Mouse (Mus musculus): ENCODE data around the gene Psmc2. TPM values are rescaled to one million over a fixed set of nuclear protein-coding genes. Genes with fewer than 3 reads are reported as not detected.

Psmc2 gene
- polyA plus RNA-seq, 1 experiment from 2014 or later, result 95.5 TPM

DNA sequence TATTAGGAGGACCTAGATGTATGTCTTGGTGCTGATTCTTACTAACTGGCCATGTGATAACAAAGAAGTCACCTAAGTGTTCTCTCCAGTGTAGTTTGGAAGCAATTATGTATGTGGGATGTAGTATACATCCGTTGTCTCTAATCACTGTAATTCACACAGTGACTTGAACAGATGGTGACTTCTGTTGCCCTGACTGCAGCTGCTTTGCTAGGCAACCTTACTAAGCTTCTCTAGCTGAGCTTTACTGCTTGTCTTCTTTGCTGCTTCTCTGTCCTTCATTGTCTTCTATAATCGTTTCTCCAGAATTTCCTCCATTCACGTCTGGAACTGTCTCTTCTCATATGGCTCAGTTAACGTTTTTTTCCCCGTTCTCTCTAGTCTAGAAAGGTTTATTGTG is 4.0 kb downstream of the Psmc2 start:
- H3K4me2 ChIP-seq (ENCODE audit: low read depth, low read length), result no peak overlapping the region
- H3K9me3 ChIP-seq (replicated peaks; ENCODE audit: control insufficient read depth, low read length), result no peaks in the 10 kb centered on the region
- H3K27ac ChIP-seq (ENCODE audit: low read length), result no peak overlapping the region
- peaks cover 14% of the 10 kb centered on the region for H3K4me1 ChIP-seq (ENCODE audit: control insufficient read depth, low read depth, low read length)
- H3K27me3 ChIP-seq (ENCODE audit: control insufficient read depth, insufficient read depth, low read depth, low read length), result no peaks in the 10 kb centered on the region
- H3K9ac ChIP-seq (ENCODE audit: low read depth, low read length), result no peak overlapping the region
- H3K36me3 ChIP-seq (ENCODE audit: control insufficient read depth, insufficient read depth), result peaks cover 2% of the 10 kb centered on the region
- no peak for ATAC-seq (ENCODE audit: low read depth)
- H3K4me3 ChIP-seq (ENCODE audit: low read depth, low read length), result no peak overlapping the region
- WGBS (ENCODE audit: insufficient replicate concordance), result 60% methylated on average over 5 of the region's 5 CpGs

DNA sequence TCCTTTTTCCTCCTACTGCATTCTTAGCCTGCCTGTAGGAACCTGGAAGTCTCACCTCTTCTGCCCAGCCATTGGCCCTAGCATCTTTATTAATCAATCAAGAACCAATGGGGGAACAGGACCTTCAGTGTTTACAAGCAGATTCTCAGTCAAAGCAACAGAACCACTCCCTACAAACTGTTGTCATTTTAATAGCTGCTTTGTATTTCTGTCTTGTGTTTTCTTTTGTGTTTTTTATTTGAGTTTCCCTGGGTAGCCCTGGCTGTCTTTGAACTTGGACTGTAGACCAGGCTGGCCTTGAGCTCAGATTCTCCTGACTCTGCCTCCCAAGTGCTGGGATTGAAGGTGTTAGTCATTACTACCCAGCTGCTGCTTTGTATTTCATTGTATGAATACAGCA is 7.1 kb downstream of the Psmc2 start:
- Histone ChIP-seq H3K4me2 (ENCODE audit: low read depth, low read length) (no peak overlapping the region), H3K4me3 (ENCODE audit: low read depth, low read length) (no peak overlapping the region), H3K27ac (ENCODE audit: low read length) (no peak overlapping the region), H3K4me1 (ENCODE audit: control insufficient read depth, low read depth, low read length) (peaks cover 9% of the 10 kb centered on the region), H3K9ac (ENCODE audit: low read depth, low read length) (no peak overlapping the region), H3K27me3 (ENCODE audit: control insufficient read depth, insufficient read depth, low read depth, low read length) (no peaks in the 10 kb centered on the region), H3K9me3 (replicated peaks; ENCODE audit: control insufficient read depth, low read length) (no peaks in the 10 kb centered on the region), H3K36me3 (ENCODE audit: control insufficient read depth, insufficient read depth) (peaks cover 19% of the 10 kb centered on the region)
- ATAC-seq (ENCODE audit: low read depth), result no peak

DNA sequence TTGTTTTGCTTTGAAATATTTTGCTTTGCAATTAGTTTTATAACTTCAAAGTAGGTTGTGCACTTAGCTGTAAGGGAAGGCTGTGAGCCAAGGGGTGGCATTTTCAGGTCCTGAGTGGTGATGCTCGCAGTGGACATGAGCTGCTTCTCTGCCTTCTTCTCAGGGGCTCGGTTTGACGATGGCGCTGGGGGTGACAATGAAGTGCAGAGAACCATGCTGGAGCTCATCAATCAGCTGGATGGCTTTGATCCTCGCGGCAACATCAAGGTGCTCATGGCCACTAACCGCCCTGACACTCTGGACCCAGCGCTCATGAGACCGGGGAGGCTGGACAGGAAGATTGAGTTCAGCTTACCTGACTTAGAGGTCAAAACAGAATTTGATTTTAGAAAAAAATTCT is 17.8 kb downstream of the Psmc2 start:
- Histone ChIP-seq H3K9ac (ENCODE audit: low read depth, low read length) (no peak overlapping the region), H3K27me3 (ENCODE audit: control insufficient read depth, insufficient read depth, low read depth, low read length) (no peaks in the 10 kb centered on the region), H3K4me1 (ENCODE audit: control insufficient read depth, low read depth, low read length) (no peaks in the 10 kb centered on the region), H3K36me3 (ENCODE audit: control insufficient read depth, insufficient read depth) (peaks cover 36% of the 10 kb centered on the region), H3K4me3 (ENCODE audit: low read depth, low read length) (no peak overlapping the region), H3K9me3 (replicated peaks; ENCODE audit: control insufficient read depth, low read length) (no peaks in the 10 kb centered on the region), H3K27ac (ENCODE audit: low read length) (no peak overlapping the region), H3K4me2 (ENCODE audit: low read depth, low read length) (no peak overlapping the region)
- ATAC-seq (ENCODE audit: low read depth), result no peak
- WGBS (ENCODE audit: insufficient replicate concordance), result 89% methylated on average over 9 of the region's 9 CpGs

DNA sequence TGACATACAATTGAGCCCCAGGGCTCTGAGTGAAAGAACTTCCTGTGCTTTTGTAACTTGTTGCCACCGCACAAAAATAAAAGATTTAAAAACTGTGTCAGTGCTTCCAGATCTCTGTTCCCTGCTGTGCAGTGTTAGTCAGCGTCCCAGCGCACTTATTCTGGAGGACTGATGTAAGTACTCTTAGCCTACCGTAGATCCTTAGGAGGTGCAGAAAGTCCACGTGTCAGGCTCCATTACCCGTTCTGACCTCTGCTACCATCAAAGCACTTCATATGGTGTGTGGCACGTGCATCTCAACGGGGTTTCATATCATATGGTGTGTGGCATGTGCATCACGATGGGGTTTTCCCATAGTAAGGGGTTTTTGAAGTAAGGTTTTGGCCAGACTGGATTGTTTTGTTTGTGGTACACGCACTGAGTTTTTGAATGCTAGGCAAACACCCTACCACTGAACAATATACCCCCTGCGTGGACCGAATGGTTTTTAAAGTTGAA is 18.7 kb downstream of the Psmc2 start:
- Histone ChIP-seq H3K4me3 (ENCODE audit: low read depth, low read length) (no peak overlapping the region), H3K4me2 (ENCODE audit: low read depth, low read length) (no peak overlapping the region), H3K36me3 (ENCODE audit: control insufficient read depth, insufficient read depth) (peaks cover 36% of the 10 kb centered on the region), H3K27ac (ENCODE audit: low read length) (no peak overlapping the region), H3K9me3 (replicated peaks; ENCODE audit: control insufficient read depth, low read length) (no peaks in the 10 kb centered on the region), H3K27me3 (ENCODE audit: control insufficient read depth, insufficient read depth, low read depth, low read length) (no peaks in the 10 kb centered on the region), H3K9ac (ENCODE audit: low read depth, low read length) (no peak overlapping the region), H3K4me1 (ENCODE audit: control insufficient read depth, low read depth, low read length) (no peaks in the 10 kb centered on the region)
- ATAC-seq (ENCODE audit: low read depth), result no peak
- 91% methylated on average over 12 of the region's 12 CpGs for WGBS (ENCODE audit: insufficient replicate concordance)

DNA sequence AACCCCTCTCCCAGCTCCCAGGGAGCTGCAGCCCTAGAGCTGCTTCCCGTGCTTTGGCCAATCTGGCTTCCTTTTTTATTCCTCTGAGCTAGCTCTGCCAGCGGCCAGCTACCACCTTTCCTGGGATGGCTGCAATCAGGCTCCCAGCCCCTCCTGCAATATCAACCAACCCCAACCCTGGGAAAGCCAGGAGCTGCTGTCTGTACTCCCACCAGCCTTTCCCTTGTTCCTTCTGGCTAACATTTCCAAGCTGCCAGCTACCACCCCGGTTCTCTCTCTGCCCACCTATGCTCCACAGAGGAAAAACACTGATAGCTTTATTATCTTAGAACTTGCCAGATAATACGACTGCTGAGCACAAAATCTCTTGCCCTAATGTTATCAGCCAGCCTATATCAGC is 19.8 kb downstream of the Psmc2 start:
- no peaks in the 10 kb centered on the region for H3K27me3 ChIP-seq (ENCODE audit: control insufficient read depth, insufficient read depth, low read depth, low read length)
- no peak overlapping the region for H3K9ac ChIP-seq (ENCODE audit: low read depth, low read length)
- no peaks in the 10 kb centered on the region for H3K9me3 ChIP-seq (replicated peaks; ENCODE audit: control insufficient read depth, low read length)
- H3K4me3 ChIP-seq (ENCODE audit: low read depth, low read length), result no peak overlapping the region
- no peaks in the 10 kb centered on the region for H3K4me1 ChIP-seq (ENCODE audit: control insufficient read depth, low read depth, low read length)
- no peak overlapping the region for H3K27ac ChIP-seq (ENCODE audit: low read length)
- peaks cover 27% of the 10 kb centered on the region for H3K36me3 ChIP-seq (ENCODE audit: control insufficient read depth, insufficient read depth)
- WGBS (ENCODE audit: insufficient replicate concordance), result 66% methylated on average over 4 of the region's 4 CpGs
- no peak for ATAC-seq (ENCODE audit: low read depth)
- no peak overlapping the region for H3K4me2 ChIP-seq (ENCODE audit: low read depth, low read length)

DNA sequence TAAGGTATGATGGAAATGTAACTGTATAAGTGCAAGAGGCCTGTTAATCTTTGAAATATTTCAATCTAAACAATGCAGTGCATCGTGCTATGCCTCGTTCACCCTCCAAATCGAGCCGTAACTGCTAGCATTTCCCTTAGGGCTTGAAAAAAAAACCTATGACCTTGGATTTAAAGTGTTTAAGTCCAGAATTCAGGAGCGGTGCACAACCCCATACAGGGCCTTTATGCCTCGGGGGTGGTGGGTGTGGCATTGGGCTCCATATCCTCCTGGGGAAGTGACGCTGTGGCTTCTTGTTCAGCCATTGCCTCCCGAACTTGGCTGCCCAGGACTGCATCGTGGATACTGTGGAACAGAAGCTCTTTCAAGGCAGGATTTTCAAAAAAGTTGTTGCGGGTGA is 25.8 kb downstream of the Psmc2 start:
- Histone ChIP-seq H3K36me3 (ENCODE audit: control insufficient read depth, insufficient read depth) (no peaks in the 10 kb centered on the region), H3K27me3 (ENCODE audit: control insufficient read depth, insufficient read depth, low read depth, low read length) (no peaks in the 10 kb centered on the region), H3K4me1 (ENCODE audit: control insufficient read depth, low read depth, low read length) (no peaks in the 10 kb centered on the region), H3K27ac (ENCODE audit: low read length) (no peak overlapping the region), H3K9me3 (replicated peaks; ENCODE audit: control insufficient read depth, low read length) (no peaks in the 10 kb centered on the region), H3K9ac (ENCODE audit: low read depth, low read length) (no peak overlapping the region), H3K4me2 (ENCODE audit: low read depth, low read length) (no peak overlapping the region), H3K4me3 (ENCODE audit: low read depth, low read length) (no peak overlapping the region)
- no peak for ATAC-seq (ENCODE audit: low read depth)
- WGBS (ENCODE audit: insufficient replicate concordance), result 64% methylated on average over 10 of the region's 10 CpGs

DNA sequence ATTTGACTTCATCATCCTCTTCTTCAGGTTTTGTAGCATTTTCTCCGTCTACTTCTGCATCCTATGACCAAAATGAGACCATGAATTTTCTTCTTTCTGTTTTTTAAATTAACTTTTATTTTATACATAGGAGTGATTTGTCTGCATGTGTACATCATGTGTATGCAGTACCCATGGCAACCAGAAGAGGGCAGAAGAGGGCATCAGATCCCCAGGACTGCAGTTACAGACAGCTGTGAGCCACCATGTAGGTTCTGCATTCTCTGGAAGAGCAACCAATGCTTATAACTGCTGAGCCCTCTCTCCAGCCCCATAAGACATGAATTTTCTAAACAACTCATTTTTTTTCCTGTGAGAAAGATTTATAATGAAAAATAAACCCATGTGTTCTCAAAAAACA is 28.9 kb downstream of the Psmc2 start:
- Histone ChIP-seq H3K4me3 (ENCODE audit: low read depth, low read length) (no peak overlapping the region), H3K4me2 (ENCODE audit: low read depth, low read length) (no peak overlapping the region), H3K9me3 (replicated peaks; ENCODE audit: control insufficient read depth, low read length) (no peaks in the 10 kb centered on the region), H3K9ac (ENCODE audit: low read depth, low read length) (no peak overlapping the region), H3K4me1 (ENCODE audit: control insufficient read depth, low read depth, low read length) (no peaks in the 10 kb centered on the region), H3K27ac (ENCODE audit: low read length) (no peak overlapping the region), H3K27me3 (ENCODE audit: control insufficient read depth, insufficient read depth, low read depth, low read length) (no peaks in the 10 kb centered on the region), H3K36me3 (ENCODE audit: control insufficient read depth, insufficient read depth) (no peaks in the 10 kb centered on the region)
- no peak for ATAC-seq (ENCODE audit: low read depth)
- WGBS (ENCODE audit: insufficient replicate concordance), result 38% methylated on average over 1 of the region's 1 CpGs

DNA sequence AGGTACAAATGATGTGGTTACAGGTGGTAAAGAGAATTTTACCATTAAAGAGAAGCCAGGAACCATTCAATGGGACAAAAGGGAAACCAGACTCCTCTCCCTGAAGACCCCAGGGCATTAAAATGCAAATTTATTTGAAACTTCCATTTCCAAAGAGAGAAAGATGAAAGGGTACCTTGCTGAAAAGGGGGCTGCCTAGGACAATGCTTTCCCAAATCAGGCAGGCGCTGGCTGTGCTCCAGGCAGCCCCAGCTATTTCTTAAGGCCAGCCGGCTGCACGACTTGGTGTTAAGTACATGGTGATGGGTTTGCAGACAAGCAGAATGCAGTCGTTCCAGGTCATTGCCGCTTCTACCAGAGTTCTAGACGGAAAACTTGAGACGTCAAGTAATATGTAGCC is 41.3 kb downstream of the Psmc2 start:
- no peaks in the 10 kb centered on the region for H3K9me3 ChIP-seq (replicated peaks; ENCODE audit: control insufficient read depth, low read length)
- H3K4me2 ChIP-seq (ENCODE audit: low read depth, low read length), result no peak overlapping the region
- no peak for ATAC-seq (ENCODE audit: low read depth)
- no peaks in the 10 kb centered on the region for H3K27me3 ChIP-seq (ENCODE audit: control insufficient read depth, insufficient read depth, low read depth, low read length)
- WGBS (ENCODE audit: insufficient replicate concordance), result 61% methylated on average over 7 of the region's 7 CpGs
- no peak overlapping the region for H3K9ac ChIP-seq (ENCODE audit: low read depth, low read length)
- H3K27ac ChIP-seq (ENCODE audit: low read length), result no peak overlapping the region
- H3K4me3 ChIP-seq (ENCODE audit: low read depth, low read length), result no peak overlapping the region
- H3K36me3 ChIP-seq (ENCODE audit: control insufficient read depth, insufficient read depth), result no peaks in the 10 kb centered on the region
- no peaks in the 10 kb centered on the region for H3K4me1 ChIP-seq (ENCODE audit: control insufficient read depth, low read depth, low read length)

DNA sequence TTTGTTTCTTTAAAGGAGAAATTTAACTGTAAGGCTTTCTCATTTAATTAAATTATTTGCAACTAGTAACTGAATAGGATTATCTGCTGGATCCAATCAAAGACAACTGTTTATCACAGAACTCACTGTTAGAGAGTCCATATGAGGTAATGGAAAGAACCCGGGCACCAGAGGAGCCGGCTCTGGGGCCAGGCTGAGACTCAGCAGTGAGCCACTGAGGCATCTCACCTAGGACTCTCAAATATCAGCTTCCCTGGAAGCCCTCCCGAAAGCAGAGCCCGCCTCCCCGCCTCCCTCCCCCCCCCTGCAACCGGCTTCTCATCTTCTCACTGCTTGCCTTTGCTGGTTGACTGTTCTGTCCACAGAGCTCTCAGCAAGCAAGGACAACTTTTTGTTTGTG is 42.6 kb downstream of the Psmc2 start:
- WGBS (ENCODE audit: insufficient replicate concordance), result 42% methylated on average over 6 of the region's 6 CpGs

DNA sequence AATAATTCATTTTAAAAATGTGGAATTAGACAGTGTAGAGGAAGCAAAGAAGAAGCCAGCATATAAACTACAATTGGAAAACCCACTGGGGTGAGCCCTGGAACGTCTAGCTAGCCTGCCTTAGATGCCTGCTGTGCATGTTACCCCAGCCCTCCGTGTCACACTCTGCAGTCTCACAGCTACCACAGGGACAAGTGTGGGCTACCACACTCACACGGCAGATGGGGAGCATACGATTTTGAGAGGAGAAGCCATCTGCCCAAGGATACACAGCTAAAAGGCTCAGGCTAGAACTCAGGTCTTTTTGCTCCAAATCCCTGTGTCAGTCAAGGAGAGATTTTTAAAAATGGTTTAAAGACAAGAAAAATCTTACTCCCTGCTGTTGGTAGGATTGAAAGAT is 43.8 kb downstream of the Psmc2 start:
- Histone ChIP-seq H3K9ac (ENCODE audit: low read depth, low read length) (no peak overlapping the region), H3K36me3 (ENCODE audit: control insufficient read depth, insufficient read depth) (no peaks in the 10 kb centered on the region), H3K9me3 (replicated peaks; ENCODE audit: control insufficient read depth, low read length) (no peaks in the 10 kb centered on the region), H3K27me3 (ENCODE audit: control insufficient read depth, insufficient read depth, low read depth, low read length) (no peaks in the 10 kb centered on the region), H3K4me1 (ENCODE audit: control insufficient read depth, low read depth, low read length) (no peaks in the 10 kb centered on the region), H3K27ac (ENCODE audit: low read length) (no peak overlapping the region), H3K4me2 (ENCODE audit: low read depth, low read length) (no peak overlapping the region), H3K4me3 (ENCODE audit: low read depth, low read length) (no peak overlapping the region)
- WGBS (ENCODE audit: insufficient replicate concordance), result 53% methylated on average over 4 of the region's 4 CpGs
- ATAC-seq (ENCODE audit: low read depth), result no peak

More for the DNA sequence above, 42.6 kb downstream of the Psmc2 start:
- H3K4me2 ChIP-seq (ENCODE audit: low read depth, low read length), result no peak overlapping the region
- no peaks in the 10 kb centered on the region for H3K36me3 ChIP-seq (ENCODE audit: control insufficient read depth, insufficient read depth)
- no peaks in the 10 kb centered on the region for H3K4me1 ChIP-seq (ENCODE audit: control insufficient read depth, low read depth, low read length)
- no peak overlapping the region for H3K4me3 ChIP-seq (ENCODE audit: low read depth, low read length)
- no peak overlapping the region for H3K9ac ChIP-seq (ENCODE audit: low read depth, low read length)
- no peak overlapping the region for H3K27ac ChIP-seq (ENCODE audit: low read length)
- H3K9me3 ChIP-seq (replicated peaks; ENCODE audit: control insufficient read depth, low read length), result no peaks in the 10 kb centered on the region
- no peak for ATAC-seq (ENCODE audit: low read depth)
- no peaks in the 10 kb centered on the region for H3K27me3 ChIP-seq (ENCODE audit: control insufficient read depth, insufficient read depth, low read depth, low read length)
